Mouse (Mus musculus): ENCODE results near the gene Mcoln1.

- no peak for TF ChIP-seq CTCF (IDR thresholded peaks at IDR 0.05; ENCODE audit: low read depth)
- TF ChIP-seq EP300 (IDR thresholded peaks at IDR 0.05; ENCODE audit: low read depth), result no peak
These were observed 16.7 kb upstream of the Mcoln1 start for GRCm38 (mm10) chr8:3483546-3483945.
